Mouse (Mus musculus) ES-E14 (cell line): ENCODE measurements around the gene Fn1. TPM values are rescaled to one million over a fixed set of nuclear protein-coding genes. Genes with fewer than 3 reads are reported as not detected.

ENCODE experiments used
- DNase-seq: peaks from one replicate; pipeline ENCODE4 v3.0.0-alpha.2; 2013; ENCODE audit warnings: low read depth, low spot score
- H3K27ac ChIP-seq: 2 replicates; pipeline ENCODE4 v1.5.1; 2012; ENCODE audit warnings: low read depth, mild to moderate bottlenecking, low read length, moderate library complexity, mixed read lengths; ENCODE audit not compliant: poor library complexity, insufficient read depth, severe bottlenecking
- H3K36me3 ChIP-seq: 2 replicates; pipeline ENCODE4 v1.6.1; 2012; ENCODE audit warnings: mild to moderate bottlenecking, low read length, moderate library complexity, mixed read lengths; ENCODE audit not compliant: control insufficient read depth, poor library complexity, insufficient read depth, severe bottlenecking
- H3K4me1 ChIP-seq, 2 experiments: fragments of 150-350 bp in 1 of 2; sonication (generic) in 1 of 2; 2 replicates each; pipeline ENCODE4 v1.6.1; 2012; ENCODE audit warnings: low read length in 2 of 2, mild to moderate bottlenecking in 1 of 2, mixed read lengths in 1 of 2; ENCODE audit not compliant: control insufficient read depth in 2 of 2, insufficient read depth in 2 of 2, poor library complexity in 1 of 2
- H3K4me3 ChIP-seq, 2 experiments: fragments of 150-350 bp in 1 of 2; sonication (generic) in 1 of 2; 2 replicates each; pipeline ENCODE4 v1.5.1; 2012; ENCODE audit warnings: low read length in 2 of 2, low read depth in 1 of 2, mild to moderate bottlenecking in 1 of 2, mixed read lengths in 1 of 2; ENCODE audit not compliant: insufficient read depth in 1 of 2, poor library complexity in 1 of 2, severe bottlenecking in 1 of 2
- H3K9ac ChIP-seq: 2 replicates; pipeline ENCODE4 v1.6.1; 2012; ENCODE audit warnings: low read depth, mild to moderate bottlenecking, low read length, mixed read lengths; ENCODE audit not compliant: poor library complexity, insufficient read depth, severe bottlenecking
- H3K9me3 ChIP-seq: fragments of 150-350 bp; sonication (generic); 2 replicates; pipeline ENCODE4 v1.6.1; 2012; ENCODE audit warnings: low read depth, mild to moderate bottlenecking, low read length; ENCODE audit not compliant: control insufficient read depth, insufficient read depth
- CHD2 ChIP-seq: IDR thresholded peaks from 2 replicates; pipeline ENCODE4 v1.6.1; 2014; ENCODE audit warnings: mild to moderate bottlenecking, low read depth, low read length, inconsistent platforms
- HCFC1 ChIP-seq: IDR thresholded peaks from 2 replicates; pipeline ENCODE4 v1.6.1; 2012; ENCODE audit warnings: low read length, inconsistent platforms, borderline replicate concordance; ENCODE audit not compliant: insufficient read depth
- MAFK ChIP-seq: IDR thresholded peaks from 2 replicates; pipeline ENCODE4 v1.6.1; 2014; ENCODE audit warnings: mild to moderate bottlenecking, low read depth, low read length, inconsistent platforms; ENCODE audit not compliant: insufficient read depth
- ZC3H11A ChIP-seq: IDR thresholded peaks from 2 replicates; pipeline ENCODE4 v1.6.1; 2012; ENCODE audit warnings: low read depth, mild to moderate bottlenecking, inconsistent platforms, low read length, borderline replicate concordance
- ZNF384 ChIP-seq: IDR thresholded peaks from 2 replicates; pipeline ENCODE4 v1.6.1; 2012; ENCODE audit warnings: low read depth, low read length, inconsistent platforms
- in situ Hi-C, 2 experiments: fragments of 600-800 bp; cut with MboI; formaldehyde crosslinking; loops; one replicate each; pipeline ENCODE4 v1.15.1; 2025; ENCODE audit warnings: low sequenced_read_pairs in 2 of 2, inconsistent platforms in 1 of 2; ENCODE audit not compliant: unreplicated experiment in 2 of 2
- total RNA-seq: library from RNA; depleted of rRNA; stranded (reverse); fragments of 300-350 nt; gene quantifications from 2 replicates; pipeline ENCODE4 v1.2.3, GENCODE M21; 2012

Fn1 gene
- total RNA-seq, 1 experiment, result 491 TPM

DNA sequence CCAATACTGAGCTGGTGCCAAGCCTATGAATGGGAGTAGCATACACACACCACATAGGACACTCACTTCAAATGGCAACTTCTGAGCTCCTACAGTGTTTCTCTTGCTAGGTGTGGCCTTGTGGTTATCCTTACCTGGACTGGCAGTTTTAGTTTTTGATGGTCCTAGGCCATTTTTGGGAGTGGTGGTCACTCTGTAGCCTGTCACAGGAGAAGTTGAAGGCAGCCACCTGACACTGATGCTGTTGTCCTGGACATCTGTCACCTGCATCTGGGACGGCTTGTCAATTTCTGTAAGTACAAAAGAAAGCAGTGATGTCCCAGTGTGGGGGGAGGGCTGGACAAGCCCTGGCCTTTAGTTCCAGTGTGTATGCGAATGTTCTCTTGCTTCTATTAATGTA is 47.2 kb downstream of the Fn1 start:
- H3K27ac ChIP-seq, result no peak overlapping the region
- no peaks in the 10 kb centered on the region for H3K9me3 ChIP-seq
- in situ Hi-C loops, result no loop called here
- no peak overlapping the region for H3K9ac ChIP-seq
- H3K4me1 ChIP-seq, result peaks cover 0 to 4% of the 10 kb centered on the region in 2 experiments; a peak in 1 of 4 replicates
- no peak overlapping the region for H3K4me3 ChIP-seq
- DNase-seq, result no peak
- TF ChIP-seq HCFC1 (no peak), ZC3H11A (no peak), ZNF384 (no peak), CHD2 (no peak), MAFK (no peak)
- peaks cover 63% of the 10 kb centered on the region for H3K36me3 ChIP-seq

DNA sequence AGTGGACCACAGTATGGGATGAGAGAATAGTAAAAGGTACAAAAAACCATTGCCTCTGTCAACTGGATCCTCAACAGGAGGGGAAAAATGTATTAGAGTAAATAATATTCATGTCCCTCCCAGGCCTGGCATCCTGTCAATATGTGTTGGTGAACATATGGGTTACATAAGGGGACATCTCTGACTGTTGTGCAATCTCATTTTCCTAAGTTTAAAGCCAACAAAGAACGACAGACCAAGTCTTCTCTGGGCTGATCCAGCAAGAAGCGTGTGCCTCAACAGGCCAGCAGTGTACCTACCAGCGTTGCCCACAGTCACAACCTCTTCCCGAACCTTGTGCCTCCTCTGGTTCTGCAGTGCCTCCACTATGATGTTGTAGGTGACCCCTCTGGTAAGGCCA is 57.6 kb downstream of the Fn1 start:
- peaks cover 57% of the 10 kb centered on the region for H3K36me3 ChIP-seq
- H3K4me3 ChIP-seq, result no peak overlapping the region
- no peak for DNase-seq
- TF ChIP-seq CHD2, result no peak
- TF ChIP-seq ZC3H11A, result no peak
- no peak for TF ChIP-seq MAFK
- no peak for TF ChIP-seq HCFC1
- in situ Hi-C loops, result loop anchor here in 1 of 2 experiments (5.0 kb wide), 1 partner anchor 37 kb away; no protein-coding TSS in a partner anchor
- no peaks in the 10 kb centered on the region for H3K9me3 ChIP-seq
- H3K4me1 ChIP-seq, result no peaks in the 10 kb centered on the region
- H3K9ac ChIP-seq, result no peak overlapping the region
- H3K27ac ChIP-seq, result no peak overlapping the region

DNA sequence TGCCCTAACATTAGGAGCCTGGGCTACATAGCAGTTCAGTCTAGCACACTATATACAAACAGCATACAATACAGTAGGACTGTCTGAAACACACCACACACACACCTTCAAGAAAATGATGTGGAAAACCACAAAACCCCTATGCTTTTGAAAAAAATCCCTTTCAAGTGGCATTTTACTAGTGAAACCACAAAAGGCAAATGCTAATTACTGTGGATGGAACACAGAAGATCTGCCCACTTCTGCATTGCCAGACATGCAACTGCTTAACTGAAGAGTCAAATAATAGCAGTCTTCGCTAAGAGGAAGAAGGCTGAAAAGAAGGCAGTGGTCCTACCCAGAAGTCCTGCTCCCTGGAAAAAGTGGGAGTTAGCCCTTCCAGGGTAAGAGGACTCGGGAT is 58.7 kb downstream of the Fn1 start:
- no peak for DNase-seq
- H3K9me3 ChIP-seq, result no peaks in the 10 kb centered on the region
- no peak overlapping the region for H3K27ac ChIP-seq
- in situ Hi-C loops, result no loop called here
- H3K4me1 ChIP-seq, result no peaks in the 10 kb centered on the region
- H3K9ac ChIP-seq, result no peak overlapping the region
- TF ChIP-seq ZNF384, result no peak
- TF ChIP-seq CHD2, result no peak
- no peak for TF ChIP-seq ZC3H11A
- no peak for TF ChIP-seq MAFK
- no peak for TF ChIP-seq HCFC1
- peaks cover 60% of the 10 kb centered on the region for H3K36me3 ChIP-seq
- no peak overlapping the region for H3K4me3 ChIP-seq

DNA sequence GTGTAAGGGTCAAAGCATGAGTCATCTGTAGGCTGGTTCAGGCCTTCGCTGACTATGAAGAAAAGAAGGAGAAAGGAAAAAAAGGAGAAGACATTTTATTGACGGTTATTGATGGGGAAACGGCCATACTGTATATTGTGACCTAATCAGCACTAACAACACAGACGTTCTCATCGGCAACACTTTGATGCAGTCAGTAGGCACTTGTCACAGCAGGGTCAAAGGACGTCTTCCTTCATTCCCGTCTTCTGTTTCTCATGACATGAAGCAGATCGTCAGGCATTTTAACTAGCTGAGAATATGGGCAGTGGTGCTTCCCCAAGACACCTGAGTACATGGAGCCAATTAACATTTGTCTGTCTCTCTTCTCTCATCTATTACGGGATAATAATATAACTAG is 59.8 kb downstream of the Fn1 start:
- no peak for TF ChIP-seq MAFK
- TF ChIP-seq CHD2, result no peak
- no peak for TF ChIP-seq ZC3H11A
- TF ChIP-seq ZNF384, result no peak
- TF ChIP-seq HCFC1, result no peak
- H3K36me3 ChIP-seq, result peaks cover 61% of the 10 kb centered on the region
- no peaks in the 10 kb centered on the region for H3K9me3 ChIP-seq
- no peak overlapping the region for H3K9ac ChIP-seq
- in situ Hi-C loops, result no loop called here
- DNase-seq, result no peak
- H3K27ac ChIP-seq, result no peak overlapping the region
- H3K4me1 ChIP-seq, result no peaks in the 10 kb centered on the region
- H3K4me3 ChIP-seq, result no peak overlapping the region

DNA sequence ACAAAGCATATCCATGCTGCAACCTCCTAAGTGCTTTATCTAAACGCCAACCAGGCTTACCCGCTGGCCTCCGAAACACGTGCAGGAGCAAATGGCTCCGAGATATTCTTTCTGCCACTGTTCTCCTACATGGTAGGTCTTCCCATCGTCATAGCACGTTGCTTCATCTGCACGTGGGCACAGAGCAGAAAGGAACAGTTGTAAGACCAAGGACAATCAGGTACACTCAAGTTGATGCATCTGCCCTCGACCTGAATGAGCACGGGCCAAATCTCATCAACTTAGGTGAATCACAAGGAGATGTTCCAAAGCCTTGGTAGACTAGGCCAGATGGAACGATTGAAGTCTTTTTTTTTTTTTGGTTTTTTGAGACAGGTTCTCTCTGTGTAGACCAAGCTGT is 63.0 kb downstream of the Fn1 start:
- in situ Hi-C loops, result no loop called here
- Histone ChIP-seq H3K4me3 (no peak overlapping the region), H3K36me3 (peaks cover 69% of the 10 kb centered on the region), H3K9ac (no peak overlapping the region), H3K4me1 (no peaks in the 10 kb centered on the region), H3K27ac (no peak overlapping the region), H3K9me3 (no peaks in the 10 kb centered on the region)
- DNase-seq, result no peak
- TF ChIP-seq ZC3H11A, result no peak
- no peak for TF ChIP-seq HCFC1
- TF ChIP-seq MAFK, result no peak
- no peak for TF ChIP-seq ZNF384
- no peak for TF ChIP-seq CHD2
